Mouse (Mus musculus) neutrophil, adult 5-6 weeks (primary cell): ENCODE results near the gene Lipo3. TPM values are rescaled to one million over a fixed set of nuclear protein-coding genes. Genes with fewer than 3 reads are reported as not detected.
"Not testable (repeated sequence)": the region's sequence is repeated elsewhere in the genome, so short reads cannot be mapped to it uniquely, and the experiment has no call there.

Source experiments
- ATAC-seq: fragments of 151-379, 151-347 bp; 2 replicates; pipeline ENCODE4 v1.8.0; 2017; ENCODE audit warnings: mild to moderate bottlenecking, moderate TSS enrichment; ENCODE audit not compliant: insufficient number of reproducible peaks, poor library complexity, low FRiP score, severe bottlenecking; ENCODE audit errors: extremely low read depth
- total RNA-seq: library from RNA; stranded (forward); fragments of 200-1000 nt; gene quantifications from 2 replicates; pipeline ENCODE4 v1.2.3, GENCODE M21; 2017

Lipo3 gene
- 2.6 and 3.4 TPM in 2 replicates for total RNA-seq

DNA sequence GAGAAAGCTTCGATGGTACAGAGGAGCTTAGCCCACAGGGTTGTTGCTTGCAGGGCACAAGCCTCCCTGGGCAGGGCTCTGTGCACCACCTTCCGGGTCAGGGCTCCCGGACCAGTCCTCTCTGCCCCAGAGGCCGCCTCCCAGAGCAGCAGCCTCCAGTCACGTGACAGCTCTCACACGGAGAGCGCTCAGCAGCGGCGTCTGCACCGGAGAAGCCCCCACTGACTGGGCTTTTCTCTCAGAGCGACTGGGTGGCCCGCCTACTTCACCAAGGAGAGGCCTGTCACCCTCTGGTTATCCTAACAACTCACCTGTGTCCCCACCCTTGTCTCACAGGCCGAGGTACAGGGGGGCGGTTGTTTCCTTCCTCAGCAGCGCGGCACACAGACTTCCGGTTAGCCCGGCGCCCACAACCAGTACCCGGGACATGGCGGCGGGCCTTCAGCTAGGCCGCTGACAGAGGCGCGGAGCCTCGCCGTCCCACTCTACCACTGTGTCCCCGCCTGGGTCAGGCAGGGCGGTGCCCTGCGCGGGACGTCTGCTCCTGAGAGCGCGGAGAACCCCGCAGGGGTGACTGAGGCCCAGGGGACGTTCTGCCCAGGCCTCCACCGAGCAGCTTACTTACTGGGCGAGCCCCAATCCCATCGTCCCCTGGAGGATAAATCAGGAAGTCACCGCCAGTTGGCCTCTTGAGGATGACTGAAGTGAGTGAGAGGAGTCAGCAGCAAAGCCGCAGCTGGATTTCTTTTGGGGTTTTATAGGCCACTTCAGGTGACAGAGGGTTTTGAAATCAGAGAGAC is at the start of gene Lipo3:
Gene Lipo3 (minus strand): TSS at position 665 of the 800 bp plus-strand sequence.
- ATAC-seq = peak; percentile 66

DNA sequence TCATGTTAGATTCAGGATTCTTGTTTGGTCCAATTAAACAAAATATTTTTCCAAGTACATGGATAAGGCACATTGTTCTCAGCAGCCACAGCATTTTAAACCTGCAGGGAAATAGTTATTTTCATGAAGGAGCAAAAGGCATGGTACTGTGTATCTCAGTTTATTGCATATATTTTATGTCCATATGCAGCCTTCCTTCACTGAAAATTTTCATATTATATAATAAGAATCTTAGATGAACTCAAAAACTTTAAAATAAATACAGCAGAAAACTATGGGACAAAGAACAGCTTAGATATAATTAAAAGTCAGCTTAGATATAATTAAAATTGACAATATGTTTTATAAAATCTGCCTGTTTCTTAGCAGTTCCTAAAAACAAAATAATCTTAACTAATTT is 25.6 kb upstream of the Lipo3 start, which contains the start of gene Lipo1:
Gene Lipo1 (minus strand): TSS at position 101 of the 400 bp plus-strand sequence.
- not testable (repeated sequence) for ATAC-seq

GRCm38 (mm10) chr19:33786576-33787277 is 25.0 kb upstream of the Lipo3 start:
- no peak for ATAC-seq

- ATAC-seq = not testable (repeated sequence)
Observed at GRCm38 (mm10) chr19:33751259-33751658, 10.5 kb downstream of the Lipo3 start, which contains the start of gene Lipo2. Gene Lipo2, minus strand, starts transcription at chr19:33751359.

GRCm38 (mm10) chr19:33625152-33625551 is 136.6 kb downstream of the Lipo3 start, which contains the start of gene Gm8978:
Gene Gm8978, minus strand, starts transcription at chr19:33625252.
- not testable (repeated sequence) for ATAC-seq

- ATAC-seq = peak; percentile 73
Observed at GRCm38 (mm10) chr19:33589626-33590302, 172.0 kb downstream of the Lipo3 start.

GRCm38 (mm10) chr19:33568551-33568950 is 193.2 kb downstream of the Lipo3 start:
- not testable (repeated sequence) for ATAC-seq

DNA sequence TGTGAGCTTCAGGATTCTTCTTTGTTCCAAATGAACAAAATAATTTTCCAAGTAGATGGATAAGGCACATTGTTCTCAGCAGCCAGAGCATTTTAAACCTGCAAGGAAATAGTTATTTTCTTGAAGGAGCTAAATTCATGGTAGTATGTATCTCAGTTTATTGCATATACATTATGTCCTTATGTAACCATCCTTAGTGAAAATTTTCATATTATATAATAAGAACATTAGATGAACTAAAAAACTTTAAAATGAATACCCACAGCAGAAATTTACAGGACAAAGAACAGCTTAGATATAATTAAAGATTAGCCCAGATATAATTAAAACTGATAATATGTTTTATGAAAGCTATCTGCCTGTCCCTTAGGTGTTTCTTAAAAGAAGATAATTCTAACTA is 244.1 kb downstream of the Lipo3 start, which contains the start of gene Lipo4:
Gene Lipo4 (minus strand): TSS at position 101 of the 400 bp plus-strand sequence.
- no peak for ATAC-seq

Other genes with a start within 250 kb of the Lipo3 start
- gene Lipo4, start 244.2 kb downstream of the Lipo3 start, total RNA-seq = not detected in 2 replicates
- gene Gm8978, start 136.7 kb downstream of the Lipo3 start, total RNA-seq = not detected in 2 replicates
- gene Lipo2, start 10.6 kb downstream of the Lipo3 start, total RNA-seq = not detected in 2 replicates
- gene Lipo1, start 25.5 kb upstream of the Lipo3 start, total RNA-seq = not detected in 2 replicates
- gene Lipf, start 199.2 kb upstream of the Lipo3 start, total RNA-seq = not detected in 2 replicates
- not detected in 2 replicates for gene Lipk, start 246.3 kb upstream of the Lipo3 start, total RNA-seq